Mouse (Mus musculus) embryo, embryonic 10.5 days (tissue): ENCODE data around the gene Fbxw8.

ENCODE experiments used
- DNase-seq: peaks from one replicate; pipeline ENCODE4 v3.0.0-alpha.2; 2015; ENCODE audit warnings: low spot score

The Fbxw8 gene

DNA sequence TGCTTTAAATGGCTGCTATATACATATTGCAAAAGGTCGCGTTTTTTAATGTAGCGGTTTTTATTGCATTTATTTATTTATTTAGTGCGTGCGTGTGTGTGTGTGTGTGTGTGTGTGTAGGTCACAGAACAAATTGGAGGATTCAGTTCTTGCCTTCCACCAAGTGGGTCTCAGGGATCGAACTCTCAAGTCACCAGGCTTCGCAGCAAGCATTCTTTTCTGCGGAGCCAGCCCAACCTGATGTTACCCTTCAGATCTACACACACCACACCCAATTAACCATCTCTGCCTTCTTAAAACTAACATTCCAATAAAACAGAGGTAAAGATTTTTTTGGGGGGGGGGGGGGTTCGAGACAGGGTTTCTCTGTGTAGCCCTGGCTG lies 292 bp upstream of the Fbxw8 start:
- no peak for DNase-seq

DNA sequence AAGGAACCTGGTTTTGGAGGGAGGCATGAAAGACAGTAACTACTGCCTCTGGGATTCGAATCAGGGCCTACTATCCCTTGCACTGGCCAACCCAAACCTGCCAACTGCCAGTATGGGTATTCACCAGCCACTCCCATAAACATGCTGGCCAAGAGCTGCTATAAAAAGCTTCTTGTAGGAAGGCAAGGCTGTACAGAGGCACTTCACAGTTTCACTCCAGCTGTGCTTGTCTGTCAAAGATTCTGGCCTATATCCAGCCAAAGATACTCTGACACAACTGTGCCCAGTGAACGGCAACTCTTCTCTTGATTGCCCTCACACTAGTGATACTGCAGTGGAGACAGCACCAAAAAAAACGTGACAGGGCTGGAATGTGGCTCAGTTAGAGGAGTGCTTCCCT lies 5.6 kb downstream of the Fbxw8 start:
- no peak for DNase-seq

DNA sequence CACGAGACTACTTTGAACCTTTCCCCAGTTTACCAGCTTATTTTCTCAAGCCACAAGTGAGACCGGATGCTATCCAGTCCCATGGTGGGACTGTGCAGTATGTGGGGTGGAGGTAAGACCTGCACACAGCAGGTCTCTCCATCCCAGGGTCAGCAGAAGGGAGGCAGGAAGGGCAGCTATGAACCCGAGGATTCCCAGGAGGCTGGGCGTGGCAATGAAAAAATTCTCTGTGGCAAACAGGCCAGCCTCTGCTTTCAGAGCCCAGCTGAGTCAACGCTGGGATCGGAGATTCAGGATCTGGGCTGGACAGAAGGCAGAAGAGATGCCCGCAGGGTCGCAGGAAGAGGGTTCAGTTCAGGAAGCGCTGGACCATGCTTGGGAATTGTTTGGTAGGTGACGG lies 8.0 kb downstream of the Fbxw8 start:
- no peak for DNase-seq

DNA sequence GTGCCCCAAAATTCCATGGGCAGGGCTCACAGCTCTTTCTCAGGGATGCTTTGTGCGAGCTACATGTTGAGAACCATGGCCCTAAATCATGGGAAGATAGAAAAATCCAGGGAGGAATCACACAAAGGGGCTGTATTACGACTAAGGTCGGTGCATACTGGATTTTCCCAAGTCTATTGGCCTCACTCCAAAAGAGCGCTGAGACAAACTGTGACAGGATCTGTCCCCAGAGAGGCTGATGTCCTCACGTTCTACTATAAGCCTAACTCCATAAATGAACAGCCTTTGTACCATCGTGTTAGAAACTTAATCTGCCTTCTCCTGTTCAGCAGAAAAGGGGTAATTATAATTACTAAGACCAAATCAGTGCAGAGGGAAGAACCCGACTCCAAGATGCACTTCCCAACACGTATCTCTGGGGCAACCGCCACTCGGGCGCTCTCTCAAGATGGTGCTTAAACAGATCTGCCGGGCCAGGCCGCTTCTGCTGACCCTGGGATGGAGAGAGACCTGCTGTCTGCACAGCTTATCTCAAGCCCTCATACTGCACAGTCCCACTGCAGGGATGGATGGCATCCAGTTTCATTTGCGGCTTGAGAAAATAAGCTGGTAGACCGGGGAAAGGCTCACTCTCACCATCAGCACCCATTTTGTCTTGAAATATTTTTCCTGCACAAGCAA lies 9.1 kb downstream of the Fbxw8 start:
- no peak for DNase-seq

- no peak for DNase-seq
These were observed 9.8 kb downstream of the Fbxw8 start for GRCm38 (mm10) chr5:118145458-118145857.

DNA sequence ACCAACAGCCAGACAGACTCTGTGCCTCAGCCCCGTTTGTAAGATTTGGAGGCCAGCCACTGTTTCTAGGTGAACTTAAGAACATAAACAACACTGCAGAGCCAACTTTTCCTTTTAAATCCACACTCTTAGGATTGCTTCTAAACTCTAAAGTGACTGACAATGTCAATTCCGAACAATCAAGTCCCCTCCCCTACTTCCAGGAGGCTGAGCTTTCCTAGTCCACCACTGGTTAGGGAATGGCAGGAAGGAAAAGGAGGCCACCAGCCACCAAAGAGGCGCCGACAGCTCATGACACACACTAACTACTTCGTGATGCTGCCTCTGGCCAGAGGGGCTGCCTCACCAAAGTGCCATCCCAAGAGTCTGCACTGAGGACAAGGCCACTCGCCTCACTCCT lies 10.5 kb downstream of the Fbxw8 start:
- DNase-seq = no peak

DNA sequence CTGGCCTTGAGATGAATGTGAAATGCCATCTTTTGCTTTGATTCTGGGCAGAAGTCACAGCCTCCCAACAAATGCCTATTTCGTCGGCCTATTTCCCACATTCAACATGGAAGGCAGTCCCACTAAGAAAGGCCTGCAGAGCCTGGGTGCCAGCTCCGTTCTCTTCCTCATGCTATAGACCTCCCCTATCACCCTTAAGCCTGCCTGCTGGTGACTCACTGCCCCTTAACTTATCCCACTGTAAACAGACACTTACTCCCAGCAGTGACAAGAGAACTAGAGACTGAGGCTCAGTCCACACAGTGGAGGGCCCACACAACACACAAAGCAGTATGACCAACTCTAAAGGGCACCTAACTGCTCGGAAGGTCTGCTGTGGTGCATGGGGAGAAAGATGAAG lies 10.9 kb downstream of the Fbxw8 start:
- no peak for DNase-seq

DNA sequence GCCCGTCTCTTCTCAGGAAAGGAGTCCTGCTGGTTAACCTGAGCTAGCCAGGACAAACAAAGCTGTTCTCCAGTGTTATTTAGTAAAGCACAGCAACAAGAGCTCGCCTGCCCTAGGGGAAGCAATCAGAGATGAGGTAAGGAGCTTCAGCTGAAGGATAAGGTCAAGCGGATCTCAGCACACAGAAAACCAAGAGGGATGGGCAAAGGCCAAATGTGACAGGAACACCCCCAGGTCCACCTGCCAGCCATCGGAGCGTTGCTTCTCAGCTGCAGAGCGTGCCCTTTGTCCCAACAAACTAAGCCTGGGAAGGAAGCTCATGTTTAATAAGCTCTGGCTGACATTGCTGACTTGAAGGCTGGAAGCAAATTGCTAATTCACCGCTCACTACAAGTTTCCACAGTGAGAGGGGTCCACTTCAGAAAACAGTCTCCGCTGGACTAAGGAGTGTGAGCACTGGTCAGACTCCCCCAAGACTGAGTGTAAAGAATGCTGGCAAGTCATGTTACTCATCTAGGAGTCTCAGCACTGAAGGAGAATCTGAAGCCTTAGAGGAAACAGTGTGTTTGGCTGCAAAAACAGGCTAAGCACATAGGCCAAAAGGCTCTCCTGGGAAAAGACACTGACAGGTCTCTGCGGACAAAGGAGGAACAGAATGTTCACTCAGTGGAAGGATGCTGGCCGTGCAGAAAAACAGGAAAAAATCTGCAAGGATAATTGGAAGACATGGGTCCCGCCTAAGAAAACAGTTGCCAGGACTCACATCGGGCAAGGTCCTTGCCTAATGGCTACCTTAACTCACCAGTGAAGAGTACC lies 11.8 kb downstream of the Fbxw8 start:
- DNase-seq = no peak

GRCm38 (mm10) chr5:118142471-118142870 lies 12.8 kb downstream of the Fbxw8 start:
- no peak for DNase-seq

GRCm38 (mm10) chr5:118139630-118140029 lies 15.6 kb downstream of the Fbxw8 start:
- DNase-seq = no peak

- no peak for DNase-seq
These were observed 18.9 kb downstream of the Fbxw8 start for GRCm38 (mm10) chr5:118136391-118136790.

DNA sequence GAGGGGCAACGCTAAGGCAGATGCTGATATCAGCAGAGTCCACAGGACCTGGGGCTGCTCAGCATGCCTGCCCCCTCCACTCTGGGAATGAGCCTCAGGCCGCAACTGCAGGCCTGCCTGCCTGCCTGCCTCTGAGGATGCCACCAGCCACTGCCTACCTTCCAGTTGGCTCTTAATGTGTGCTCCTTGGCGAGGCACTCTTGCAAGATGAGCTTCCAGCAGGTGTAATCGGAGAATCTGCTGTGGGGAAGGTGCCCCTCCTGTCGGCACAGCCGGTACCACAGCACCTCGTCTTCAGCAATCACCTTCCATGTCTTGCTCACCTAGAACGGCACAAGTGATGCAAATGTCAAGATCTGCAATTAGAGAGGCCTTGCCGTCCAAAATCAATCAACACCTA lies 26.6 kb downstream of the Fbxw8 start:
- no peak for DNase-seq

GRCm38 (mm10) chr5:118128208-118128607 lies 27.1 kb downstream of the Fbxw8 start:
- DNase-seq = no peak

DNA sequence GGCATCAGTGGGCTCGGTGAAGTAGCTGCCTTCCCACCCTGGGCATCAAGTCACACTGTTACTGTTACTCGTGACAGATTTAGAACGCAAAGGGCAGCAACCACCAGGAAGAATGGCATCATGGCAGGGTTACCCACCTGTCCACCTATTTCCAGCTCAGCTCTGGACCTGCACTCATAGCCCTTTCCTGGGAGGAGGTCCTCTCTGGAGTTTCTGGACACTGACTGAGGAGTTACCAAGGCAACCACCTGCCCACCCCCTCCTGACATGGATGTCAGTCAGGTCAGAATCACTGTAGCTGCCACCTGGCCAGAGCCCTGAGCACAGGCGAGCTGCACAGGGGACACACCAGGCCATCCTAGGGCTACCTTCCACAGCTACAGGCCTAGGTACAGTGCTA lies 28.6 kb downstream of the Fbxw8 start:
- DNase-seq = no peak

- no peak for DNase-seq
These were observed 32.2 kb downstream of the Fbxw8 start for GRCm38 (mm10) chr5:118123096-118123495.

DNA sequence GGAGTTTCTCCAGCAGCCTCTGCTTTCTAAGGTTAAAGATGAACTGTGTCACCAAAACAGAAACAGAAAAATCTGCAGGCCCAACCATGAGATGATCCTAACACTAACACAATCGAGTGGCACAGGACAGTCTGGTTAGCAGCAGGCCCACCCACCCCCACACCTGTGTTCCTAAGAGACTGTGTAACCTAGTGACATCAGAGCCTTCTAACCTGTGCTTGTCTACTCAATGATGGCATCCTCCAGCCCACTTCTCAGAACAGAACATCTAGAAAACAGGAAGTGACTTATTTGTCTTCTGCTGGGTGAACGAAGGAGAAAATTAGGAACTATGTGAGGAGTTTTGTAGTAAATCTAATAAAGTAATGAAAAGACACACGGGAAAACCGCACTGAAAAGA lies 33.3 kb downstream of the Fbxw8 start:
- DNase-seq = no peak

GRCm38 (mm10) chr5:118120670-118121069 lies 34.6 kb downstream of the Fbxw8 start:
- no peak for DNase-seq

DNA sequence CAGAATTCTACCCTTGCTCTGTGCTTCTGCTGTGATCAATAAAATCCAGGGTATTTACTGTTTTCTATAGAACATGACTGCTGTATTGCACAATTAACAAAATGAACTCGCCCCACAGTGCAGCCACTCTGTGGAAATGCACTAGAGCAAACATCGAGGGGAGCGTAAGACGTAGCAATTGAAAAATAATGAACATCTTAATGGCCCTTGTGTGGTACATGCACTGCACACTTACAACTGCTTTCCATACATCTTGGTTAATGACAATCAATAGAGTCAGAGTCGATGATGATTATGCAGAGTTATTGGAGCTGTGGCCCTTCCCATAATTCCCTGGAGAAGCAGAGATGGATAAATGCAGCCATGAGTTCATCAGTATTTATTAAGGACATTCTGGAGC lies 36.3 kb downstream of the Fbxw8 start:
- no peak for DNase-seq

DNA sequence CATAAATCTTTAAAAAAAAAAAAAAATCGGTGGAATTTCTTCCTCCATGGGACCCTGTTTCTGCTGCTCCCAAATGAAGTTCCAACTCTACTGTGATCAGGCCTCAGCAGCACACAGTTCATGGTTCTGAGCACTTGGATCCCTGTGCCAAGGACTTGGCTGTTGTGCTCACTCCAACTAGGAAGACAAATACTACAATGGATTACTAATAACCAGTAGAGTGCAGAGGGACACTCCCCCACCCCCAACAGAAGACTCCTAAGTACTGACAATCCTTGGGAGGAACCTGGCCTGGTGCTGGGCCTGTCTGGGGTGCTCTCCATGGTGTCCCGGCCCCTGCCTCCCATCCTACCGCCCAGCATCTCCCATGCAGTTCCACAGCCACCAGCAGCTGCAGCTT lies 36.9 kb downstream of the Fbxw8 start:
- no peak for DNase-seq

DNA sequence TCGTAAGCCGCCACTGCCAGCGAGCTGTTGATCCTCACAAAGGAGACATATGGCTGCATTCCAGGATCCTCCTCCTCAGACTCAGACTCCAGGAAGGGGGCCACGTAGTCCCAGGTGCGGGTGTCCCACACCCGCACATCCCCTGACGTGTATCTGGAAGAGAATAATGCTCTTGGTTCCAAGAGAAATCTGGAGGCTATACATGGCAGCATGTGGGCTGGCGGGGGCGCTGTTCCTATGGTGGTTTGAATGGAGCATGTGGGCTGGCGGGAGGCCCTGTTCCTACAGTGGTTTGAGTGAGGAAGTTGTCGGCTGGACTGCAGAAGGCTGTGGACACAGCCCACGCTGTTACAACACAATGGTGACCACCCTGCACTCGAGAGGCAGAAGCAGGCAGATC lies 41.6 kb downstream of the Fbxw8 start:
- DNase-seq = no peak

DNA sequence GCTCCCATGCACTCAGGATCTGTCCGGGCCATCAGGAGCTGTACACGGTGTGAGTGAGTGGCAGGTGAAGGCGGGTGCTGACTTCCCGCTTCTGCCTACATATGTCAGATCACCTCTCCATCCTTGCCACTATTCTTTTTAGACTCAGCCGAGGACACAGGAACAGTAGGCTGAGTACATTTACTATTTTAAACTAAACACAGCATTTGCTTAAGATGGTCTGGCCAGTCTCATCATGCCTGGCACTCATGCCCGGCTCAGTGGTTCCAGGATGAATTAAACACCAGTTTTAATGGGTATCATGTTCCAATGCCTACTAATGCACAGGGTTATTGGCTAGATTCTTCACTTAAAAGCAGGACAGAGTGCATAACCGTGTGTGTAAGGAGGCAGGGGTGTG lies 42.2 kb downstream of the Fbxw8 start:
- DNase-seq = no peak

DNA sequence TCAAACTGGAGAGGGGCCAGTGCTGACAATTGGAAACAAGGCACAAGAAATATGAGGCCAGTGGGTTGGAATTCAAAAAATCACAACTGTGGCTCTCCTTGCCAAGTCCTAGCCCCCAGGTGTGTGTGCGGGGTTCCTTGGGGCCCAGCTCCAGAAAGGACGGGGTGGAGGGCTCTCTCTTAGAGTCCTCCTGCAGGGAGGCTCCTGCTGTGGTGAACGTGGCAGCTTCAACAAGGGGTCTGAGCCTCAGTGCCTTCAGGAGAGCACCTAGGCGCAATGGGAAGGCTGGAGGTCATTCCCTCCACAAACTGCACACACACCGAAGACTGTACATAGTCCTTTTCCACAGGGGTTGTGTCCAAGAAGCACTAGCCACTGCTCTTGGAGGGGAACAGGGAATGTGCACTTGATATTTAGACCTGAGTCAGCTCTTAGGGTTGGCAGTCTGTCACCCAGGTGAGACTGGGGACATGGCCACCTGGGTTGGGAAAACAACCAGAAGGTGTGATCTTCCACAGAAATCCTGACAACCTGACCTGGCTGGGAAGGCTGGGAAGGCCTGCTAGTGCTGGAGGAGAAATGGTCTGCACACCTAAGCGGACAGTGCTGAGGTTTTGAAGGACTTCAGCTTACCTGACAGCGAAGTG lies 46.3 kb downstream of the Fbxw8 start:
- no peak for DNase-seq

GRCm38 (mm10) chr5:118108124-118108793 lies 47.0 kb downstream of the Fbxw8 start:
- no peak for DNase-seq
